Mouse (Mus musculus) layer of hippocampus, adult 11-12 months (tissue): ENCODE measurements around the gene C2cd2l.
A peak's percentile ranks its signal among the peaks of the same experiment; 100 is the strongest.
"Not testable (repeated sequence)": the region's sequence is repeated elsewhere in the genome, so short reads cannot be mapped to it uniquely, and the experiment has no call there.

Experiments used
- DNase-seq: peaks from one replicate; pipeline ENCODE4 v3.0.0; 2022; ENCODE audit warnings: low spot score

Gene C2cd2l

GRCm38 (mm10) chr9:44319887-44320798 lies at the start of gene C2cd2l:
Gene C2cd2l (minus strand): TSS chr9:44320285.
- DNase-seq: peak; percentile 95

DNA sequence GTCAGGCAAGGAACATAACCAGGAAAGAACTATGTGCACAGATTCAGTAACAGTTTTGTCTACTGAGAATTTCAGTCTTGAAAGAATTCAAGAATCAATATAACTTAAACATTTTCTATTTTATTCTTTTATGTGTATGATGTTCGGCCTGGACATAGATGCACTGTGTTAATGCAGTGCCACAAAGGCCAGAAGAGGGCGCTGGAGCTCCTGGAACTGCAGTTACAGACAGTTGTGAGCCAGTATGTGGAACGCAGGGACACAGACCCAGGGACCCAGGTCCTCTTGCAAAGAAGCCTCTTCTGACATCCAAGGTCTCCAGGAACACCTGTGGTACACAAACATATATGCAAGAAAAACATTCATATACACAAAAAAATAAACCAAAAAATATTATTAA lies 44.4 kb upstream of the C2cd2l start:
- no peak for DNase-seq

DNA sequence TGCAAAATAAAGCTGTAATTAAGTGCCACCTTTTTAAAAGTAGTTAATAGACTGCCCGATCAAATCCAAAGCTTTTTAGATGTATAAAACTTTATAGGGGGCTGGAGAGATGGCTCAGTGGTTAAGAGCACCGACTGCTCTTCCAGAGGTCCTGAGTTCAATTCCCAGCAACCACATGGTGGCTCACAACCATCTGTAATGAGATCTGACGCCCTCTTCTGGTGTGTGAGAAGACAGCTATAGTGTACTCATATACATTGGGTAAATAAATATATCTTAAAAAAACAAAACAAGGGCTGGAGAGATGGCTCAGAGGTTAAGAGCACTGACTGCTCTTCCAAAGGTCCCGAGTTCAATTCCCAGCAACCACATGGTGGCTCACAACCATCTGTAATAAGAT lies 41.8 kb upstream of the C2cd2l start:
- DNase-seq: not testable (repeated sequence)

GRCm38 (mm10) chr9:44361190-44361917 lies 41.3 kb upstream of the C2cd2l start, which contains the start of gene Vps11:
Gene Vps11 (minus strand): TSS chr9:44361670.
- DNase-seq: peak; percentile 94

DNA sequence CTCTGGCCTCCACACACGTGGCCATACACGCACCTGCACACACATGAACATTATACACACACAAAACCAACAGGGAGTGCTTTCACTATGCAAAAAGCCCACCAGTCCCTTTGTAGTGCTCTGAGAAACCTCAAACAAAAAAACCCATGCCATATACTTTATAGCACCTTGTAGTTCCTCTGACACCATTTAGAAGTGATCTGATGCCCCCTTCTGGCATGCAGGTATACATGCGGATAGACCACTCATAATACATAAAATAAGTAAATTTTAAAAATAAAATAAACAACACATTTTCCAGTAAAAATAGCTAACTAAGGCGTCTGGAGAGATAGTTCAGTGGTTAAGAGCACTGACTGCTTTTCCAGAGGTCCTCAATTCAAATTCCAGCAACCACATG lies 37.1 kb upstream of the C2cd2l start:
- no peak for DNase-seq

DNA sequence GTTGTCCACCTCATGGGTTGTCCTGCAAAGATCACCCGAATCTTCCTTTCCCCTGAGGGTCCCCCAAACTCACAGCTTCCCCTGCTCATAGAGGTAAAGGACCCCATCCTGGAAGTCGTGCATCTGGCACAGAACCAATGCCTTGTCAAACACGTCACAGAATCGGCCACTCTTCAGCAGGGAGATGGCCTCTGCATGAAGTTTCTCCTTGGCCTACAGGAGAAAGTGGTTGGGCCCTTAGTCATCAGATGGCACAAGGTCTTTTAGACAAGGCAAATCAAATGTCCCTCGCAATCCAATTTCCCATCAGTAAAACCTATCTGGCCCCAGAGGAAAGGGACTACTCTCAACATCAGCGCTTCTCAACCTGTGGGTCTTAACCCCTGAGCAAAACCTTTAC lies 33.1 kb upstream of the C2cd2l start:
- no peak for DNase-seq

DNA sequence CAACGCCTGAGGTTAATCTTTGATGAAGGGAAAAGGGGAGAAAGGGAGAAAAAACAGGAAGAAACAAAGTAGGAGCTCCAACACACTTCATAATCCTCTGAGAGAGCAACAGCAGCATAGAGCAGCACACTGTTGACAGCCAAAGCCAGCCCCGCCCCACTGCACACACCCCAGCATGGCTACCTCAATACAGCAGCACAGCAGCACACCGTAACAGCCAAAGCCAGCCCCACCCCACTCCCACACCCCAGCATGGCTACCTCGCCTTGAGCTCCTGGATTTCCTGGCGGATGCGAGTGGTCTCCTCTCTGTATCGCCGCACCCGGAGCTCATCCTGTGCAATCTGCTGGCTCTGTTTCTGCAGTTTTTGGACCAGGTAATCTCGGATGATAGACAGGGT lies 32.3 kb upstream of the C2cd2l start:
- DNase-seq: no peak

- no peak for DNase-seq
Observed at GRCm38 (mm10) chr9:44351396-44351795, 31.3 kb upstream of the C2cd2l start.

GRCm38 (mm10) chr9:44348546-44348945 lies 28.5 kb upstream of the C2cd2l start:
- DNase-seq: no peak

- DNase-seq: no peak
Observed at GRCm38 (mm10) chr9:44347621-44348020, 27.5 kb upstream of the C2cd2l start.

DNA sequence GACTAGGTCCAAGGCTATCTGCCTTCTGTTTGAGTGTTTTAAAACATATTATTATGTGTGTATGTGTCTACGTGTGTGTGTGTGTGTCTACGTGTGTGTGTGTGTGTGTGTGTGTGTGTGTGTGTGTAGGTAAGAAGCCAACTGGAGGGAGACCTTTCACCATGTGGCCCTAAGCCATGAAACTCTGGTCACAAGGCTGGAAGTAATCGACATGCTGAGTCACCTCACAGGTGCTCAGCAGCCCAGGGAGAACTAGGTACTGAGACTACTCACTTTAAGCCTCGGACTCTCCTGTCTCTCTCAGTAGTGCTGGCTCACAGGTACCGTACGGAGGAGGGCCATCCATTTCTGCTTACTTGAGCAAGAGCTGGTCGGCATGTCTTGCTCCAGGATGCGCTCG lies 27.1 kb upstream of the C2cd2l start:
- DNase-seq: no peak

- DNase-seq: peak; percentile 37
Observed at GRCm38 (mm10) chr9:44345570-44346433, 25.7 kb upstream of the C2cd2l start.

GRCm38 (mm10) chr9:44343781-44344421 lies 23.8 kb upstream of the C2cd2l start, which contains the start of gene Hmbs:
Gene Hmbs (minus strand): TSS chr9:44344228.
- peak; percentile 89 for DNase-seq

- no peak for DNase-seq
Observed at GRCm38 (mm10) chr9:44343290-44343689, 23.2 kb upstream of the C2cd2l start.

DNA sequence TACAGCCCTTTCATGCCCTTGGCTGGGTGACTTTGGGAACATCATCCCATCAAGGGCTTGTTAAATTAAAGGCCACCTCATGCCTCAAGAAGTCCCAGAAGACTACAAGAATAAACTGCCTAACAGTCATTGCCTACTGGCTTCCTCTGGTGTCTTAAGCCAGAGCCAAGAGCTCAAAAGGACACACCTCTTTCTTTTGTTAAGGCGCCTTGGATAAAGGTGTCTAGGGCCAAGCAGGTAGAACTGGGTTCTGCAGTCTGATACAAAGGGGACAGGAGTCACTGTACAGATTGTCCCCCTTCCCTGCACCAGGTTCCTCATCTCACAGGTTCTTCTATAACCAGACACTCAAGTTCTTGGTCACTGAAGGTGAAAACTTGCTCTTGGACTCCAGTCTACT lies 22.5 kb upstream of the C2cd2l start:
- no peak for DNase-seq

GRCm38 (mm10) chr9:44342173-44342572 lies 22.1 kb upstream of the C2cd2l start:
- DNase-seq: no peak

DNA sequence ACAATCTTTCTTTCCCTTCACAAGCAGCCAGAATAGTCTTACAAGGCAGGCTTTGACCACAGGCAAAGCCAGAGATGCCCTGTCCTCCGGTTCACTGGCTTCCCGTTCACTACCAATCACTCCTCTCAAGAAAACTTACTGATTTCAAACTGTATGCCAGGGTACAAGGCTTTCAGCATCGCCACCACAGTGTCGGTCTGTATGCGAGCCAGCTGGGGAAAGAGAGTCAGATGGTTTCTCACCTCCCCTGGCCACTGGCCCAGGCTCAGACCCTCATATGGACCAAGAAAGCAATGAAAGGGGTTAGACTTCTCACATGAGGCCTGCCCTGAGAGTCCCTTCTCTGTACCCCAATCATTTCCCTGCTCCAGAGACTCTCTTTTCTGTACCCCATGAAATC lies 21.4 kb upstream of the C2cd2l start:
- no peak for DNase-seq

DNA sequence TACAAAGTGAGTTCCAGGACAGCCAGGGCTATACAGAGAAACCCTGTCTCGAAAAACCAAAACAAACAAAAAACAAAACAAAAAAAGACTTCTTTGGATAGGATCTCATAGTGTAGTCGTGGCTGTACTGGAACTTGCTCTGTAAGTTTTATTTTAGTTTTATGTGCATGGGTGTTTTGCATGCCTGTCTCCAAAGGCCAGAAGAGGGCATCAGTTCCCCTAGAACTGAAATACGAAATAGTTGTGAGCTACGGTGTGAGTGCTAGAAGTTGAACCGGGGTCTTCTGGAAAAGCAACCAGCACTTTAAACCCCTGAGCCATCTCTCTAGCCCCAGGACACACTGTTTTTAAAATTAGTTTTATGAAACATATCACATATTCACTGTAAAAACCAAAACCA lies 18.5 kb upstream of the C2cd2l start:
- no peak for DNase-seq

DNA sequence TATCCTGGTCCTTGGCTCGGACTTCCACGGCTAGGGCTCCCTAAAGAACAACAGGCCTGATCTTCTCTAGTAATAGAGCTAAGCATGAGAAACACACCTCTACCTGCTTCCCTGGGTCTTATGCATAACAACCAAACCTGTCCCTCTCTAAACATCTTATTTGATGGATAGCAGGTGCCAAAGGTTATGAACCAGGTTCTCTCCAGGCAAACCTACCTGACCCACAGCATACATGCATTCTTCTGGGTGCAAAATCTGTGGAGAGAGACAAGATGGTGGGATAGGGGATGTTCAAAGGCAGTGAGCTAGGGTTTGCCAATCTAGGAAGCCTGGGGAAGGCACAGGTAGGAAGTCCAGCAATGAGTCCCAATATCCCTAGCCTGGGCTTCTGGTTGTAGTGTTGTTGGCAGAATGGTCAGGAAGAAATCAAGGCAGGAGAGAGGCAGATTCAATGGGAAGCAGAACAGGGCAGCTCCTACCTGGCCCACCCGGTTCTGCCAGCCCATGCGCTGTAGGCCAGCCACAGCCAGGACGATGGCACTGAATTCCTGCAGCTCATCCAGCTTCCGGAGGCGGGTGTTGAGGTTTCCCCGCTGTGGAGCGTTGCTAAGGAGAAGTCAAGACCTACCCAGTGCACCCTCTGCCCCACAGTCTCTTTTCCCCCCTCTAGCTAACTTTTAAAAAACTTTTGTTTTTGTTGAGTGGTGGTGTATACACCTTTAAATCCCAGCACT lies 17.5 kb upstream of the C2cd2l start:
- no peak for DNase-seq

DNA sequence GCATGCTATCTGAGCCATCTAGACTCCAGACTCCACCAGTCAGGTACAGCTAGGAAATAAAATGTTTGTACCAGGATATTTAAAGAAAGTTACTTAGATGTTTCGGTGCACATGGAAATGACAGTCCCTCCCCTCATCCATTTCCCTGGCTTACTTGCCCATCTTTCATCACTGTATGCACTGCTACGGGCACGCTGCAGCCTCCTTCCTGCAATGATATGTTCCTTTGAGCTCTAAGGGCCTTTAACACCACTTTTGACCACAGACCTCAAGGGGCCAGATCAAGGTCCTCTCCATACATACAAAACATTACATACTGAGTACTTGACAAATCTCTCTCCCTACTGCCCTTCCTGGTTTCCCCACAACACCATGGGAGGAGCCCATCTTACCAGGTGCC lies 16.9 kb upstream of the C2cd2l start:
- DNase-seq: no peak

DNA sequence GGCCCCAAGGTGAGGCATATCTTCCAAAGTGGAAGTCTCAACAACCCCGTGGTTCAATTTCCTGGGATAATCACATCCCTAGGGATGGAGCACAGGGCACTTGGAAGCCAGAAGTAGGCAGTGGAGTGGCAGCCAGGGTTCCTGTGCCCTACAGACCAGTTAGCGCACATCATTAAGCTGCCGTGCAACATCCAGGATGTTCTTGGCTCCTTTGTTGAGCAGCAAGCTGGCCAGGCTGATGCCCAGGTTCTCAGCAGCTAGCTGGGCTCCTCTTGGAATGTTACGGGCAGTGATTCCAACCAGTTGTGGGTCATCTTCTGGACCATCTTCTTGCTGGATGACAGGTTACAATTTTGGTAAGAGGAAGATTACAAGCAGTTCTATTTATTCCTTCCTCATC lies 16.4 kb upstream of the C2cd2l start:
- DNase-seq: not testable (repeated sequence)
